Mouse (Mus musculus): ENCODE results near the gene Sez6. TPM values are rescaled to one million over a fixed set of nuclear protein-coding genes. Genes with fewer than 3 reads are reported as not detected.

Gene Sez6
- total RNA-seq, 2 experiments from 2014 or later: 0.22 to 0.50 TPM

Other genes with a start within 250 kb of the Sez6 start
- gene Nufip2, start 244.6 kb upstream of the Sez6 start, total RNA-seq (2021): 10 to 100 TPM; 58.9 to 61.9 TPM
- gene Cryba1, start 205.5 kb upstream of the Sez6 start, total RNA-seq (2021): not detected
- gene Myo18a, start 167.6 kb upstream of the Sez6 start, total RNA-seq (2021): 100 to 1,000 TPM; 252 to 259 TPM
- gene Gm10277, start 143.1 kb upstream of the Sez6 start, total RNA-seq (2021): not detected
- 1 to 10 TPM in 1 of 2 experiments, under 1 TPM in 1; 0.98 to 1.1 TPM for gene Pipox, start 36.7 kb upstream of the Sez6 start, total RNA-seq (2021)
- gene Phf12, start 52.0 kb downstream of the Sez6 start, total RNA-seq (2021): 10 to 100 TPM; 28.6 to 34.9 TPM
- 1 to 10 TPM; 3.8 to 3.9 TPM for gene Dhrs13, start 101.5 kb downstream of the Sez6 start, total RNA-seq (2021)
- 10 to 100 TPM; 66.2 to 69.1 TPM for gene Flot2, start 107.1 kb downstream of the Sez6 start, total RNA-seq (2021)
- gene Eral1, start 149.6 kb downstream of the Sez6 start, total RNA-seq (2021): 10 to 100 TPM; 22.2 to 25.6 TPM
- gene Fam222b, start 163.9 kb downstream of the Sez6 start, total RNA-seq (2021): 10 to 100 TPM; 14.4 to 14.6 TPM
- 10 to 100 TPM; 10.3 to 11.2 TPM for gene Traf4, start 234.8 kb downstream of the Sez6 start, total RNA-seq (2021)
- gene Nek8, start 245.9 kb downstream of the Sez6 start, total RNA-seq (2021): 1 to 10 TPM; 4.8 to 6.2 TPM
- 1 to 10 TPM; 6.5 to 7.6 TPM for gene Tlcd1, start 245.9 kb downstream of the Sez6 start, total RNA-seq (2021)

Measured in heart, postnatal 14 days (tissue).